Mouse (Mus musculus) embryo, embryonic 11 days (tissue): ENCODE data around the gene Med13.

Source experiments
- DNase-seq: peaks from one replicate; pipeline ENCODE4 v3.0.0-alpha.2; 2015

Gene Med13

GRCm38 (mm10) chr11:86291714-86292113, 65.7 kb downstream of the Med13 start:
- no peak for DNase-seq

- no peak for DNase-seq
Observed at GRCm38 (mm10) chr11:86285729-86286128, 71.7 kb downstream of the Med13 start.

GRCm38 (mm10) chr11:86278442-86279102, 78.8 kb downstream of the Med13 start:
- DNase-seq, result no peak

GRCm38 (mm10) chr11:86257460-86258076, 99.8 kb downstream of the Med13 start, which contains the start of gene Ints2:
TSS of gene Ints2 (minus strand) at chr11:86257575.
- peak; percentile 94 for DNase-seq

- peak; percentile 60 for DNase-seq
Observed at GRCm38 (mm10) chr11:86257054-86257453, 100.3 kb downstream of the Med13 start.

- DNase-seq, result no peak
Observed at GRCm38 (mm10) chr11:86253342-86253741, 104.1 kb downstream of the Med13 start.

- DNase-seq, result no peak
Observed at GRCm38 (mm10) chr11:86232446-86232845, 125.0 kb downstream of the Med13 start.

- DNase-seq, result no peak
Observed at GRCm38 (mm10) chr11:86231781-86232350, 125.5 kb downstream of the Med13 start.

- DNase-seq, result no peak
Observed at GRCm38 (mm10) chr11:86226646-86227180, 130.7 kb downstream of the Med13 start.

- no peak for DNase-seq
Observed at GRCm38 (mm10) chr11:86225761-86226160, 131.6 kb downstream of the Med13 start.
